Mouse (Mus musculus): ENCODE results near the gene Slc25a21.

DNA sequence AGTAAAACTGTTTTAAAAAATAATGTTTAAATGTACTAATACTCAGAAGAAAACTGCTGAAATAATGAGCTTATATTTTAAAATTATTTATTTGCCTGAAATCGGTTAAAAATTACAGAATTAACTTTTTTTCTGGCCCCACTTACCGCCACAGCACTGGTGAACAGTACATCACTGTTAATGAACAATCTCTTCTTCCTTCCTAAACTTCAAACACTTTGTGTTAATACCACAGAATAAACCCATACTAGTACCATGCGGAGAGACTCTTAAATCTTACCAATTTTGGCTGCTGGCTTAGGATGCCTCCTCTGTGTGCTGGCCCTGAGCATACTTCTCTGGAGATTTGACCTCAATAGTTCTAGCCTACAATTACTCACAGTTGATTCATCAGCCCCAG lies 4.6 kb upstream of the Slc25a21 start:
- TF ChIP-seq CTCF (conservative IDR thresholded peaks at IDR 0.05; ENCODE audit: insufficient read depth, insufficient read length, low read depth, low read length), result no peak
- TF ChIP-seq POLR2A (IDR thresholded peaks at IDR 0.05; ENCODE audit: low read depth, low read length), result no peak

All from kidney, adult 2 months (tissue).